Mouse (Mus musculus): ENCODE data around the gene Git1. TPM values are rescaled to one million over a fixed set of nuclear protein-coding genes. Genes with fewer than 3 reads are reported as not detected.

Gene Git1
- total RNA-seq, 1 experiment from 2014 or later: 13.6 TPM

GRCm38 (mm10) chr11:77497851-77498250 lies 4.5 kb downstream of the Git1 start:
- ATAC-seq (replicated peaks; ENCODE audit: insufficient number of reproducible peaks, low FRiP score, low TSS enrichment, poor library complexity, severe bottlenecking): no peak

- no peak for ATAC-seq (replicated peaks; ENCODE audit: insufficient number of reproducible peaks, low FRiP score, low TSS enrichment, poor library complexity, severe bottlenecking)
These were observed 5.1 kb downstream of the Git1 start for GRCm38 (mm10) chr11:77498261-77499139.

- ATAC-seq (replicated peaks; ENCODE audit: insufficient number of reproducible peaks, low FRiP score, low TSS enrichment, poor library complexity, severe bottlenecking): no peak
These were observed 6.0 kb downstream of the Git1 start for GRCm38 (mm10) chr11:77499354-77499753.

DNA sequence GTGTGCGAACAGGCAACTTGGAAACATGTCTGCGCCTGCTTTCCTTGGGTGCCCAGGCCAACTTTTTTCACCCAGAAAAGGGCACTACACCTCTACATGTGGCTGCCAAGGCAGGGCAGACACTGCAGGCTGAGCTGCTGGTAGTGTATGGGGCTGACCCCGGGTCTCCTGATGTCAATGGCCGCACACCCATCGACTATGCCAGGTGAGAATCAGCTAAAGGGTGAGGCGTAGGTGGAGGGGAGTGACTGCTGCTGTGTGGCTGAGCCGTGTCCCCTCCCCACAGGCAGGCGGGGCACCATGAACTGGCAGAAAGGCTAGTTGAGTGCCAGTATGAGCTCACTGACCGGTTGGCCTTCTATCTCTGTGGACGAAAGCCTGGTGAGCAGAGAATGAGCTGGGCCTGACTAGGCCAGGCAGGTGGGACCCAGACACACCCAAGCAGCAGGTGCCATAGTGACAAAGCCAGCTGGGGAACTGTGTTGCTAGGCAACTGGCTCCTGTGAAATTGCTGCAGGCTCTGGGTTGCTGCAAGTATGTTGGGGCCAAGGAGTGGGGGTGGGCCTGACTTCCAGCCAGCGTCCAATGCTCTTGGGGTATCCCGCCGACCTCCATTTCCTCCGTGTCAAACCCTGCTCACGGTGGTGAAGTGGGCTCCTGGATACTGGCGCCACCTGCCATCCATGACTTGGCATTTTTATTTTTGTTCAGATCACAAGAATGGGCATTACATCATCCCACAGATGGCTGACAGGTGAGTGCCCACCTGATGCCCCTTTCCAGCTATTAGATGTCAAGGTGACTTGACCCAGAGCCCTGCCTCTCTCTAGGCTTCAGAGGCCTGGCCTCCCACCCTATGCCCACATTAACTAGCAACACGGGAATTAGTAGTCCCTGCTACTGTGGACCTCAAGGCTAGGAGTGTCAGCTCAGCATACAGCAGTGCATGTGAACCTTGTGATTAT lies 7.3 kb downstream of the Git1 start:
- ATAC-seq (replicated peaks; ENCODE audit: insufficient number of reproducible peaks, low FRiP score, low TSS enrichment, poor library complexity, severe bottlenecking): no peak

- peak; percentile 42 for ATAC-seq (replicated peaks; ENCODE audit: insufficient number of reproducible peaks, low FRiP score, low TSS enrichment, poor library complexity, severe bottlenecking)
These were observed 8.0 kb downstream of the Git1 start for GRCm38 (mm10) chr11:77501392-77501791.

DNA sequence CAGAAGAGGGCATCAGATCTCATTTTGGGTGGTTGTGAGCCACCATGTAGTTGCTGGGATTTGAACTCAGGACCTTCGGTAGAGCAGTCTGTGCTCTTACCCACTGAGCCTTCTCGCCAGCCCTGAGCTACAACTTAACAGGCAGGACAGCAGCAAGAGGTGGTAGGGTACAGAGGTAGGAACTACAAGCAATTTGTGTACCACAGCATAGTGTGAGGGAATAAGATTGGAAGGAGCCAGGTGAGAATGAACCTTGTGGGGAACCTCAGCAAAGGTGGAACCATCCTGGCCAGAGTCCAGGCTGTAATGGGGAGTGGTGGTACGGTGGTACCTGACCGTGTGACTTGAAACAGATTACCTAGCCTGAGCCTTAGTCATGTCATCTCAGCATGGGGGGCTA lies 8.6 kb downstream of the Git1 start:
- no peak for ATAC-seq (replicated peaks; ENCODE audit: insufficient number of reproducible peaks, low FRiP score, low TSS enrichment, poor library complexity, severe bottlenecking)

DNA sequence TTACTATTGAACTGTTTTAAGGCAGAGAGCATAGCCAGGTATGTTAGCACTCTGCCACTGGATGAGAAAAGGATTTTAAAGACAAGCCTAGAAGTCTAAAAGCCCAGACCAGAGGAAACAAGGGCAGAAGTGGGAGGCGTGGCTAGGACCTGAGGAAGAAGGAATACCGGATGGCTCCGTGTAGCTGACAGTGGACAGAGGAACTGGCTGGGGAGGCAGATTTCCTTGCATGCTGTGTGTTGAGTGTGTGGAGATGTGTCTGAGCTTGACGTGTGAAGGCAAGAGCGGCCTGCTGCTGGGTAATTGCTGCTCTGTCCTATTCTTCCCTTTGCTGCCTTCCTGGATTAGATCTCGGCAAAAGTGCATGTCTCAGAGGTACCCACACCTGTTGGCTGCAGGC lies 9.1 kb downstream of the Git1 start:
- ATAC-seq (replicated peaks; ENCODE audit: insufficient number of reproducible peaks, low FRiP score, low TSS enrichment, poor library complexity, severe bottlenecking): no peak

- no peak for ATAC-seq (replicated peaks; ENCODE audit: insufficient number of reproducible peaks, low FRiP score, low TSS enrichment, poor library complexity, severe bottlenecking)
These were observed 10.1 kb downstream of the Git1 start for GRCm38 (mm10) chr11:77503511-77503910.

GRCm38 (mm10) chr11:77504377-77504776 lies 11.0 kb downstream of the Git1 start:
- no peak for ATAC-seq (replicated peaks; ENCODE audit: insufficient number of reproducible peaks, low FRiP score, low TSS enrichment, poor library complexity, severe bottlenecking)

GRCm38 (mm10) chr11:77505291-77505980 lies 12.1 kb downstream of the Git1 start:
- ATAC-seq (replicated peaks; ENCODE audit: insufficient number of reproducible peaks, low FRiP score, low TSS enrichment, poor library complexity, severe bottlenecking): no peak

- ATAC-seq (replicated peaks; ENCODE audit: insufficient number of reproducible peaks, low FRiP score, low TSS enrichment, poor library complexity, severe bottlenecking): no peak
These were observed 12.9 kb downstream of the Git1 start for GRCm38 (mm10) chr11:77506273-77506672.

GRCm38 (mm10) chr11:77506941-77507340 lies 13.6 kb downstream of the Git1 start:
- no peak for ATAC-seq (replicated peaks; ENCODE audit: insufficient number of reproducible peaks, low FRiP score, low TSS enrichment, poor library complexity, severe bottlenecking)

GRCm38 (mm10) chr11:77507426-77507825 lies 14.1 kb downstream of the Git1 start:
- ATAC-seq (replicated peaks; ENCODE audit: insufficient number of reproducible peaks, low FRiP score, low TSS enrichment, poor library complexity, severe bottlenecking): no peak

- peak; percentile 38 for ATAC-seq (replicated peaks; ENCODE audit: insufficient number of reproducible peaks, low FRiP score, low TSS enrichment, poor library complexity, severe bottlenecking)
These were observed 15.0 kb downstream of the Git1 start for GRCm38 (mm10) chr11:77508068-77509021.

GRCm38 (mm10) chr11:77511336-77511735 lies 18.0 kb downstream of the Git1 start:
- ATAC-seq (replicated peaks; ENCODE audit: insufficient number of reproducible peaks, low FRiP score, low TSS enrichment, poor library complexity, severe bottlenecking): no peak

DNA sequence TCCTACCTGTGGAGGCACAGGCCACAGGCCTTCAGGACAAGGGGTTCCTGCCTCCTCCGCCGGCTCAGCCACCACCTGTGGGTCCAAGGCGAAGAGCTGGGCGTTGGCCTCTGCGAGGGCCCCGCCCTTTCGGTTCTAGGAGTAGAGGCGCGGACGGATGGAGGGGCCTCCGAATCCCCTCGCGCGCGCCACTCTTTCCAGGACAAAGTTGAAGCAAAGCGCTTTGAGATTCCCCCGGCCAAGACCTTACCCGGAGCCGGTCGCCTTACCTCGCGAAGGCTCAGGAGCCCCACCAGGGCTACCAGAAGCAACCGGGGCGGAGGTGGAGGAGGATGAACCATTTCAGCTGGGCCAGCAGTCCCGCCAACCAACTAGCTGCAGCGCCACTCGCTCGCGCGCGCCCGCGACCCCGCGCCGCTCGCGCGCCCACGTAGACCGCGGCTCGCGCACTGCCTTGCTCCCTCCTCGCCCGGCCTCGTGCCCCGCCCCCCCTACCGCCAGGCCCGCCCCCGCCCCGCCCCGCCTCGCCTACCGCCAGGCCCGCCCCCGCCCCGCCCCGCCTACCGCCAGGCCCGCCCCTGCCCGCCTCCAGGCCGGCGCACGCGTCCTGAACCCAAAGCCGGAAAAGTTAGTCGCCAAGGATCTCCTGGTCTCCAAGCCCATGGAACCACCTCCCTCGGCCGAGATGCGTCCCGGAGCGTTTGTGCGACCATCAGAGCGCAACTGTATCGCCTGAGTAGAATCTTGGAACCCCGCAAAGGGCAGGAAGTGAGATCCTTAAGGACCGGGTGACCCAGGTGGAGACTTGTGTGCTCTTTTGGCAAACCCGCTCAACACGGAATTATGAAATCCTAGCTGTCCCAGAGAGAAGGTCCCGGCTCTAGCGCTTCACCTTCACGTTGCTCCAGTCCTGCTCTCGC lies 19.8 kb downstream of the Git1 start:
- peak; percentile 32 for ATAC-seq (replicated peaks; ENCODE audit: insufficient number of reproducible peaks, low FRiP score, low TSS enrichment, poor library complexity, severe bottlenecking)

DNA sequence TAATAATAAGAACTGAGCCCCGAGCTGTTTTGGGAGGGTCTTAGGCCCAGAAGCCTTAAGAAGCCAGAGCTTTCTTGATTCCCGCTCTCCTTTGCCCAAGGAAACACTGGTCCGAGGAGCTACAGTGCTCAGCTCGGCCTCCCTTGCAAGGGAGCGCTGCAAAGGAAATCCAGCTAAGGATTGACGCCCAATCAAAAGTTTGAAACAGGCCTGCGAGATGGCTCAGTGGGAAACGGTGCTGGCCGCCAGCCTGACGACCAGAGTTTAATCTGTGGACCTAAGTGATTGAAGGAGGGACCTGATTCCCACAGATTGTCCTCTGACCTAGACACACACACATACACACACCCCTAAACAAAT lies 20.4 kb downstream of the Git1 start:
- ATAC-seq (replicated peaks; ENCODE audit: insufficient number of reproducible peaks, low FRiP score, low TSS enrichment, poor library complexity, severe bottlenecking): no peak
